Mouse (Mus musculus) ES-E14 (cell line): ENCODE measurements around the gene Aldh1a1.

Experiments used
- CHD2 ChIP-seq: IDR thresholded peaks from 2 replicates; pipeline ENCODE4 v1.6.1; 2014; ENCODE audit warnings: mild to moderate bottlenecking, low read depth, low read length, inconsistent platforms
- ZC3H11A ChIP-seq: IDR thresholded peaks from 2 replicates; pipeline ENCODE4 v1.6.1; 2012; ENCODE audit warnings: low read depth, mild to moderate bottlenecking, inconsistent platforms, low read length, borderline replicate concordance
- ZNF384 ChIP-seq: IDR thresholded peaks from 2 replicates; pipeline ENCODE4 v1.6.1; 2012; ENCODE audit warnings: low read depth, low read length, inconsistent platforms

GRCm38 (mm10) chr19:20631020-20631419 lies 138.5 kb downstream of the Aldh1a1 start:
- TF ChIP-seq ZC3H11A (no peak), ZNF384 (no peak), CHD2 (no peak)
